Mouse (Mus musculus): ENCODE data around the gene Dmrta2.

- TF ChIP-seq CTCF (IDR thresholded peaks at IDR 0.05) (no peak), EP300 (IDR thresholded peaks at IDR 0.05; ENCODE audit: insufficient read depth, low read depth, low read length) (no peak), POLR2A (IDR thresholded peaks at IDR 0.05; ENCODE audit: insufficient read depth, low read depth, low read length) (no peak)
Measured at GRCm38 (mm10) chr4:109974655-109975380, 3.0 kb upstream of the Dmrta2 start.

Measured in heart, adult 2 months (tissue).